ENCODE assay signal across 7 mouse cellular contexts in the genomic region with DNA sequence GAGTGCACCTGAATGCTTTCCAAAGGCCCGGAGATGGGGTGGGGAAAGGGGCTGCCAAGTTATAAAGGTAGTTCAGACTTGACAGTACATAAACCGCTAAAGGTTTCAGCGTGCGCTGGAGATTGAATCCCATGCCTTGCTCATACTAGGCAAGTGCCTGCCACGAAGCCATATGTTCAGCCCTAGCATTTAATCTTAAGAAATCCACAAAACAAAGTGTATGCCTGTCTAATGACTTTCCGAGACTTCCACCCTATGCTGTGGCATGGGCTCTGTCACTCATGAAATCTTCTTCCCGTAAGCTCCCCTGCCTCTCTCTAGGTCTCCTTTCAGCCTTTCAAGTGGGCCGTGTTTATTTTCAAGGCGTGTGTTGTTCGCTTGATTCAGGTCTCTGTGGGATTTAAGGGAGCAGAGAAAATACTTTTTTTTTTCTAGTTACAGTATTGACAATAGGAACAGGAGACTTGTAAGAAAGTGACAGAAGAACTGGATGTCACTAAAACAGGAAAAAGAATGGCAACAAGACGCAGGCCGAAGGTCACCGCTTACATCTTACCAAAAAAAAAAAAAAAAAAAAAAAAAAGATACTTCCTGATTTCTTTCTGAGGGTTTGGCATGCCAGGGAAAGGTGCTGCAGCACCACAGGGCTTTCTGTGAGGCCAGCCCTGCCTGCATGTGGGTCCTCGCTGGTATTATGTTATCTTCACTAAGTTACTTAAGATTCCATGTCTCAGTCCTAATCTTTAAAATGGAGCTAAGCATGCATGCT. TPM values are rescaled to one million over a fixed set of nuclear protein-coding genes. Genes with fewer than 3 reads are reported as not detected.
DNase-seq lines count a peak whose midpoint lies in the region; ATAC-seq lines count a peak whose summit lies in the region.

No protein-coding gene starts in this region.

- DNase-seq in lung, postnatal 14 days = no peak
- no peak for DNase-seq in forebrain, embryonic 14.5 days (ENCODE audit: low spot score)
- DNase-seq in liver, embryonic 11.5 days (ENCODE audit: low spot score) = no peak
- DNase-seq in right cerebral cortex, postnatal 14 days = no peak
- DNase-seq in cerebellum, adult 8-10 months = no peak

- no peak overlapping the region for H3K9ac ChIP-seq in lung, embryonic 15.5 days
- H3K9ac ChIP-seq in forebrain, embryonic 14.5 days (ENCODE audit: low read length) = peak overlapping the region; percentile 38; the same call in 1 of the 2 replicates
- no peak overlapping the region for H3K9ac ChIP-seq in liver, embryonic 11.5 days (ENCODE audit: low read depth, low read length)
- no peak overlapping the region for H3K9ac ChIP-seq in stomach, embryonic 15.5 days

- no peaks in the 10 kb centered on the region for H3K27me3 ChIP-seq in lung, embryonic 15.5 days
- no peaks in the 10 kb centered on the region for H3K27me3 ChIP-seq in forebrain, embryonic 14.5 days (replicated peaks; ENCODE audit: control insufficient read depth, insufficient read depth, low read length)
- no peaks in the 10 kb centered on the region for H3K27me3 ChIP-seq in liver, embryonic 11.5 days (replicated peaks; ENCODE audit: control insufficient read depth, insufficient read depth, low read length)
- no peaks in the 10 kb centered on the region for H3K27me3 ChIP-seq in stomach, embryonic 15.5 days (replicated peaks)

- no peaks in the 10 kb centered on the region for H3K36me3 ChIP-seq in lung, embryonic 15.5 days
- no peaks in the 10 kb centered on the region for H3K36me3 ChIP-seq in forebrain, embryonic 14.5 days (ENCODE audit: control insufficient read depth, insufficient read depth, low read length)
- no peaks in the 10 kb centered on the region for H3K36me3 ChIP-seq in liver, embryonic 11.5 days (ENCODE audit: control insufficient read depth, insufficient read depth, low read length)
- no peaks in the 10 kb centered on the region for H3K36me3 ChIP-seq in stomach, embryonic 15.5 days

- ATAC-seq in lung, embryonic 15.5 days (ENCODE audit: borderline replicate concordance, extremely low read depth, low FRiP score, low TSS enrichment) = no peak
- ATAC-seq in forebrain, embryonic 14.5 days = no peak
- no peak for ATAC-seq in liver, embryonic 11.5 days (replicated peaks; ENCODE audit: low FRiP score)
- ATAC-seq in stomach, embryonic 15.5 days (ENCODE audit: insufficient read depth, low FRiP score, low read depth) = no peak

- H3K9me3 ChIP-seq in lung, embryonic 15.5 days = no peaks in the 10 kb centered on the region
- no peaks in the 10 kb centered on the region for H3K9me3 ChIP-seq in forebrain, embryonic 14.5 days (replicated peaks; ENCODE audit: control insufficient read depth, low read length)
- no peaks in the 10 kb centered on the region for H3K9me3 ChIP-seq in liver, embryonic 11.5 days (ENCODE audit: control insufficient read depth, low read length)
- H3K9me3 ChIP-seq in stomach, embryonic 15.5 days = no peaks in the 10 kb centered on the region

- 45% methylated on average over 14 of the region's 14 CpGs for WGBS in lung, embryonic 15.5 days
- 61% methylated on average over 14 of the region's 14 CpGs for whole genome bisulfite sequencing in forebrain, embryonic 14.5 days
- WGBS in liver, embryonic 11.5 days = 56% methylated on average over 14 of the region's 14 CpGs
- WGBS in stomach, embryonic 15.5 days = 59% methylated on average over 14 of the region's 14 CpGs

- peak overlapping the region; percentile 62 for H3K27ac ChIP-seq in lung, embryonic 15.5 days
- H3K27ac ChIP-seq in forebrain, embryonic 14.5 days (ENCODE audit: low read depth, low read length) = no peak overlapping the region
- no peak overlapping the region; the same call in 1 of the 2 replicates for H3K27ac ChIP-seq in liver, embryonic 11.5 days (ENCODE audit: low read depth, low read length)
- peak overlapping the region; percentile 77 for H3K27ac ChIP-seq in stomach, embryonic 15.5 days

- no peak overlapping the region for H3K4me3 ChIP-seq in lung, embryonic 15.5 days
- H3K4me3 ChIP-seq in forebrain, embryonic 14.5 days (ENCODE audit: low read depth, low read length) = peak overlapping the region; percentile 2; the same call in 1 of the 2 replicates
- no peak overlapping the region for H3K4me3 ChIP-seq in liver, embryonic 11.5 days (ENCODE audit: low read depth, low read length)
- H3K4me3 ChIP-seq in stomach, embryonic 15.5 days (replicated peaks) = no peak overlapping the region

- H3K4me1 ChIP-seq in lung, embryonic 15.5 days = peaks cover 80% of the 10 kb centered on the region
- peaks cover 58% of the 10 kb centered on the region for H3K4me1 ChIP-seq in forebrain, embryonic 14.5 days (ENCODE audit: control insufficient read depth, insufficient read depth, low read length)
- H3K4me1 ChIP-seq in liver, embryonic 11.5 days (replicated peaks; ENCODE audit: control insufficient read depth, insufficient read depth, low read length) = peaks cover 32% of the 10 kb centered on the region
- H3K4me1 ChIP-seq in stomach, embryonic 15.5 days = peaks cover 54% of the 10 kb centered on the region

- peak overlapping the region; percentile 89 for H3K4me2 ChIP-seq in lung, embryonic 15.5 days
- H3K4me2 ChIP-seq in forebrain, embryonic 14.5 days (ENCODE audit: low read length) = peak overlapping the region; percentile 52
- H3K4me2 ChIP-seq in liver, embryonic 11.5 days = peak overlapping the region; percentile 37
- H3K4me2 ChIP-seq in stomach, embryonic 15.5 days = no peak overlapping the region; the same call in 1 of the 2 replicates

RNA-seq across cellular contexts. Expression of a gene that starts 3.0 kb away (rescaled TPM):
- 24.8 and 28.0 TPM in 2 replicates for polyA plus RNA-seq in lung, embryonic 15.5 days (2015; fragmentation: Nextera tagmentation; extraction: Ambion mirVana)
- polyA plus RNA-seq in forebrain, embryonic 14.5 days (2014; fragmentation: Nextera tagmentation; extraction: Ambion mirVana) = 16.0 and 16.6 TPM in 2 replicates
- polyA plus RNA-seq in liver, embryonic 11.5 days (2014; fragmentation: Nextera tagmentation; extraction: Ambion mirVana) = 10.6 and 11.9 TPM in 2 replicates
- polyA plus RNA-seq in stomach, embryonic 15.5 days (2015; fragmentation: Nextera tagmentation; extraction: Ambion mirVana) = 12.4 and 14.2 TPM in 2 replicates

RNA-seq across cellular contexts. Expression of a gene that starts 30.1 kb away (rescaled TPM):
- polyA plus RNA-seq in lung, embryonic 15.5 days (2015; fragmentation: Nextera tagmentation; extraction: Ambion mirVana) = 289 and 312 TPM in 2 replicates
- polyA plus RNA-seq in forebrain, embryonic 14.5 days (2014; fragmentation: Nextera tagmentation; extraction: Ambion mirVana) = 295 and 324 TPM in 2 replicates
- polyA plus RNA-seq in liver, embryonic 11.5 days (2014; fragmentation: Nextera tagmentation; extraction: Ambion mirVana) = 335 and 351 TPM in 2 replicates
- 254 and 273 TPM in 2 replicates for polyA plus RNA-seq in stomach, embryonic 15.5 days (2015; fragmentation: Nextera tagmentation; extraction: Ambion mirVana)

Comparison
In these comparisons a context has a peak if more than half of its experiments do, and no peak if none do; other contexts are left out.
1. H3K27ac ChIP-seq: peak in lung, embryonic 15.5 days (single experiment) and stomach, embryonic 15.5 days (single experiment); none in forebrain, embryonic 14.5 days (single experiment) and liver, embryonic 11.5 days (single experiment).